Mouse (Mus musculus): ENCODE results near the gene Tmem191c.
A peak's percentile ranks its signal among the peaks of the same experiment; 100 is the strongest.
"Not testable (repeated sequence)": the region's sequence is repeated elsewhere in the genome, so short reads cannot be mapped to it uniquely, and the experiment has no call there.

Gene Tmem191c

DNA sequence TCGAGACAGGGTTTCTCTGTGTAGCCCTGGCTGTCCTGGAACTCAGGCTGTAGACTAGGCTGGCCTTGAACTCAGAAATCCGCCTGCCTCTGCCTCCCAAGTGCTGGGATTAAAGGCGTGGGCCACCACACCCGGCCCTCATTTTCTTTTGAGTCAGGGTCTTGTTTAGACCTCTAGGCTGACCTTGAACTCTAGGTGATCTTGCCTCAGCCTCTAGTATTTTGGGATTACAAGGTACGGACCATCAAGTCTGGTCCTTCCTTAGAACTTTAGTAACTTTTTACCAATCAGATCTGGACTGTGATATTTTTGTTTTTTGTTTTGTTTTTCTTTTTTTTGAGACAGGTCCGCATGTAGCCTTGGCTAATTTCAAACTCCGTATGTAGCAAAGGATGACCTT is at the start of gene Tmem191c:
TSS of gene Tmem191c (plus strand) at position 357 of the 400 bp plus-strand sequence.
- no peak for DNase-seq (ENCODE audit: low spot score in 2 of 2)

DNA sequence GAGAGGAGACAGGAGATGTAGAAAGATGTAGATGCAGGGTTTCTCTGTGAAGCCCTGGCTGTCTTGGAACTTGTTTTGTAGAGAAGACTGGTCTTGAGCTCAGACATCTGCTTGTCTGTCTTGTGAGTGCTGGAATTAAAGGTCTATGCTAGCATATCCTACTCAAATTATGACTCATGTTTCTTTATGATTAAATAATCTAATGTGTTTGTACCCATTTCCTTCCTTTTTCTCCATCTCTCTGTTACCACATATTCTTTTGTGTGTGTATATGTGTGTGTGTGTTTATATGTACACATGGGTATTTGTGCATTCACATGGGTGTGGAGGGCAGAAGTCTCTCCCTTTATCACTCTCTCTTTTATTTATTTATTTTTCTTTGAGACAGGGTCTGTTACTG is 49.4 kb upstream of the Tmem191c start:
- DNase-seq (ENCODE audit: low spot score in 2 of 2), result no peak

DNA sequence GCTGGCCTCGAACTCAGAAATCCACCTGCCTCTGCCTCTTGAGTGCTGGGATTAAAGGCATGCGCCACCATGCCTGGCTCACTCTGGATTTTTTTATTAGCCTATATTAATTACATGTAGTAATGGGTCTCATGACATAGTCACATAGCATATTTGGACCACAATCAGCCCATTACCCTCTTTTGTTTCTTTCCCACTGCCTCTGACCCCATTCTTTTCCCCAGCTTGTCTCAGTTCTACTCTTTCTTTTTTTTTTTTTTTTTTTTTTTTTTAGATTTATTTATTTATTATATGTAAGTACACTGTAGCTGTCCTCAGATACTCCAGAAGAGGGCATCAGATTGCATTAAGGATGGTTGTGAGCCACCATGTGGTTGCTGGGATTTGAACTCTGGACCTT is 44.4 kb upstream of the Tmem191c start:
- DNase-seq (ENCODE audit: low spot score in 2 of 2), result not testable (repeated sequence)

DNA sequence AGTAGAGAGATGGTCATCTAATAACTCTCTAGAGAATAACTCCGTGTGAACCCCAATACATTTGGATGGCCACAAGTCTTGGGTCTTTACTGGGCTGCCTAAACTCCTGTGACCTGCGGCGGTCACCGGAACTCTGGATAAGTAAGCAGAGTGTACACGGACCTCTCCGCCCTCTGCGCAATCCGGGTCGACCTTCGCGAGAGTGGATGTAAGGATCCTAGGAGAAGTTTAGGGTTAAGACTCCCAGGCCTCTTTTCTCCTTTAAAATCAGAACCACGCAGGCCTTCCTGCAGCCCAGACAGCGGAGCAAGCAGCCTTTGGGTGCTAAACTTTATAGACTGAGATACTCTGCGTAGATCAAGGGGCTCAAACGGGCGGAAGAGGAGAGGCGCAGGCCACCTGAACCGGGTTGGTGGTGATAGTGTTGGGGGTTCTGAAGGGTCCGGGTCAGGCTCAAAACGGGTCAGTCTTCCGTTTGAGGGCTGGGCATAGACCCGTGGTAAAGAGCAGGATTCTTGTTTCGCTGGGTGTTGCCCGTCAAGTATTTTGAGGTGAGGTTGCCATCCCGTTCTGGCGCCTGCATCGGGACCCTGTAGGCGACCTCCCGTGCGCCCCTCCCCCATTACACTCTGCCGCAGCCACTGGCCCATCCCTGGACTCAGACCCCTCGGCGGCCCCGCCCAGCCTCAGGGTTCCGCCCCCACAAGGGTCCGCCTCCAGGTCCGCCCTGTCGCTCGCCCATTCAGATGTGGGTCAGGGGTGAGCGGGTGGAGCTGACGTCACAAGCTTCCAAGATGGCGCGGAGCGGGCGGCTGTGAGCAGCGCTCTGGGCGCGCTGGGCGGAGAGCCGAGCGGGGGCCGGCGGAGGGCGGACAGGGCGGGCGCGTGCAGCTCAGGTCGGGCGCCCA is 42.8 kb upstream of the Tmem191c start, which contains the start of gene Hic2:
TSS of gene Hic2 (plus strand) at position 779 of the 908 bp plus-strand sequence.
- DNase-seq (ENCODE audit: low spot score in 2 of 2), result peak; percentile 83 to 86

DNA sequence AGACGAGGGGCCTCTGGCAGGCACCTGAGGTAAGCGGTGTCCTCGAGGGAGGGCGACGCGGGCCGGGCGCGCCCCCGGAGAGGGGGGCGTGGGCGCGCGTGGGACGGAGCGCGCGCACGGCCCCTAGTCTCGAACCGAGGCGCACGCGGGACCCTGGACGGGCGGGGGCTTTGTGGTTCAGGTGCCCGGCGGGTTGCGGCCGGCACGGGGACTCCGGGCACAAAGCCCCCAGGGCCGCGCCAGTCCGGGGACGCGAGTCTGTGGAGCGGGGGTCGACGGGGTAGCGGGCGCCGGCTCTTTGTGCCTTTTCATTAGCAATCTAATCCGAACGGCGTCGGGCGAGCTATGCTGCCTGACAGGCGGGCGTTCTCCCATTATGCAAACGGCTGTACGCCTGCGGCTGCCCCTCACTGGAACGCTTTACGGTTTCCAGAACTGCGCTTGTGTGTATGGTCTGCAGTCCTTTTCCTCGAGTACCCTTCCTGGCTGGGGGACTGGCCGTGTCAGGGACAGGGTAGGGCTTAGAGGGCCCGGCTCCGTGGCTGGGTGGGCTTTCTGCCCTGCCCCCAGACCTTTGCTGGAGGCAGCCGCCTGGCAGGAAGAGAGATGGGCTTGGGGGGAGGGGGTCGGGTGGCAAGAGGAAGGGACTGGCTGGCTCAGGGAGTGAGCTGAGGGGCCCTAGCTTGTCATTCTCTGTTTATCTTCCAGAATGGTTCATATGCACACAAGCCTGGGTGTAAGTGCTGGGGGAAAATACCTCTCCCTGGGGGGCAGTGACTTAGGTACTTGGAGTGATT is 42.0 kb upstream of the Tmem191c start:
- no peak for DNase-seq (ENCODE audit: low spot score in 2 of 2)

DNA sequence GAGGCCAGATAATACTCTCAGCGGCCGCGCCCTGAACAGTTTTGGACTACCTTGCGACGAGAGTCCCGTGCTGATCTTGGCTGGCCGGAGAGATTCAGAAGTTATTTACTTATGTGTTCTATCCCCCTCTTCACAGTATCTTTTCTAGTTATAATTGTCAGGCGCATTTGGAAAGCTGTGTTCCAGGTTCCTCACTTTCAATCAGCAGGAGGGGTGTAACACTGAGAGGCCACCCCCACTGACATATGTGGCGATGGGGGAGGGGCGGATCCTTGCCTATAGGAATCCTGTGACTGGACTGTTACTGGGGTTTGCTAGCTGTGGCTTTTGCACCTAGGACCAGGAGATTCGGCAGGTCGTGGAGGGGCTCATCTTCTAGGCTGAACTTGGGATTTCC is 41.4 kb upstream of the Tmem191c start:
- peak in 1 of 2 experiments; percentile 43 for DNase-seq (ENCODE audit: low spot score in 2 of 2)

DNA sequence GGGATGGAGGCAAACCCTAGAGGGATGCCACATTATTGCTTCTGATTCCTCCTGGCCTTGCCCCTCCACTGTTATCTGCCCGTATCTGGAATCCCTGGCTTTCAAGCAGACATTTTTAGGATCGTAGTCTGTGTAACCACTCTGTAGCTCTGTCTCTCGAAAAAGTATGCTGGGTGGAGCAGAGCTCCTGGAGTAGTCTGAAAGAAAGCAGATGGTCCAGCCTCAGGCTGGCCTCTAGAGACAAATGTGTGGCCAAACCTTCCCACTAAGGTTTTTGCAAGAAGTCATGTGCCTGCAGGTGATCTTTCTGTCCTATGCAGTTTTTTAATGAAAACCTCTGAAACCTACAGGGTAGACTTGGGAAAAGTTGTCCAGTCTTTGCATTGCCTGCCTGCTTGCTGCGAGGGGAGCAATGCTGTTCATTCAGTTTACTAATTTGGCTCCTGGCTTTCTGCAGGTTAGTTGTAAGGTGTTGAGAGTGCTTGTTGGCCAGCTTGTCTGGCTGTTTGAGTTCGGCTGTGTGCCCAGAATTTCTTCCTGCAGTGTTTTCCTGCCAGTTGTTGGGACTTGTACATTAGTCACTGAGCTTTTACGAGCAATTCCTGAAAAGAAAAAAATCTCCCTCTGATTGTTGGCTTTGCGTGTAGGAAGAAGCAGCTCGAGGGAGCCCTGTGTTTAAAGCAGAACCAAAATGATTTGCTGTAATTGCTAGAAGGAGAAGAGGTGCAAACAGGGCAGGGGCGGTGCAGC is 40.8 kb upstream of the Tmem191c start:
- DNase-seq (ENCODE audit: low spot score in 2 of 2), result peak; percentile 40 to 41

DNA sequence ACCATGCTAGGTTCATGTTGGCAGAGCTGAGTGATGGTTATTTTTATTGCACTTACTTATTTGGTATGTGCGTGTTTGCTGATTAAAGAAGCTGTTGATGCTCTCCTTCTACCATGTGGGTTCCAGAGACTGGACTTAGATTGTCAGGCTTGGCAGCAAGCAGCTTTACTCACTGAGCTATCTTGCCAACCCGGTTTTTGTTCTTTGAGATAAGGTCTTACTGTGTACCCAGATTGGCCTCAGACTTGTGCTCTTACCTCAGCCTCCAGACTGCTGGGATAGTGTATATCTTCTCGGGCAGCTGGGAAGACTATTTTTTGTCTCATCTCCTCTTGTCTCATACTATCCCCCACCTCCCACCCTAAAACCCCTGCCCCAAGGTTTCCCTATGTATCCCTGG is 38.2 kb upstream of the Tmem191c start:
- no peak for DNase-seq (ENCODE audit: low spot score in 2 of 2)

DNA sequence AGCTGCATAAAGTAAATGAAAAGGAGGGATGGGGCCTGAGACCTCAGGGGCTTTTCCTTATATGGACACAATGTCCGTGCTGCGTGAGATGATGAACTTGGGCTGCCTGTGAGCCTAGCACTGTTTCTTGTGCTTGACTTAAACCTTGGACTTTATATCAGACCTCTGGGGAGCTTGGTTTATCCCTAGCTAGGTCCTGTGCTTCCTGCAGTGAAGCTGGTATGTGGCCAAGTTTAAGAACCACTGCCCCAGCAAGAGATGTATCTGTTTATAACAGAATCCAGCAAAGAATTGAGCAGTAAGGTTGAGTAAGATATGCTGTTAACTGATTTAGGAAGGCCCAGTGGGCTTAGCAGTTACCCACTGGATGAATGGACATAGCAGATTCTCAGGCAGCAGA is 36.5 kb upstream of the Tmem191c start:
- DNase-seq (ENCODE audit: low spot score in 2 of 2), result no peak

DNA sequence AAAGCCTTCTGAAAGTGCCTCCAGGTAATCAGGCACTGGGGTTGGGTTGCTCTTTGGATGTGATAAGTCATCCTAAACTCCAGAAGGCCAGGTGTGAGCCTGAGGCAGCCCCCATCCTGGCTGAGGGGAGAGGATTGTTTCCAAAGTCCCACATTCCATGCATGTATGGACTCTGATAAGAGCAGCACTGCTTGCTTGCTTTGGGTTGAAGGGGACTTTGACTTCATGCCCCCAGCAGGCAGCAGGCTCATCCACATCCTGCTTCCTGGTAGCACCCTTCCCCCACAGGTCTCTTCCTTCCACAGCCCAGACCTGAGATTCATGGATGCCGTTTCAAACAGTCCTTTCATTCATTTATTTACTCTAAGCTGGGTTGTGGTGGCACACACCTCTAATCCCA is 32.1 kb upstream of the Tmem191c start:
- DNase-seq (ENCODE audit: low spot score in 2 of 2), result no peak

DNA sequence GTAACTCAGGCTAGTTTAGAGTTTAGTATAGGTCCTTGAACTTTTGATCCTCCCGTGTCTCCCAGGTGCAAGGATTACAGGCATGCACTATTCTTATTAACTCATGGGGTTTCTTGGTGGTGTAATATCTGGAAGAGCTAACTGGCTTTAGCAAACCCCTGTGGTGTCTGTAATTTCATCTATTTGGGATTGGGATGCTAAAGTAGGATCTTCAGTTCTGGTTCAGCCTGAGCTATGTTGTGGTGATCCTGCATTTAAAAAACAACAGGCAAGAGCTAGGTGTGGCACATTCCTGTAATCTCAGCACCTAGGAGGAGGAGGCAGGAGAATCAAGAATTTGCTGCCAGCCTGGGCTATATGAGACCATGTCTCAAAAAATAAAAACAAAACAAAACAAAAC is 30.9 kb upstream of the Tmem191c start:
- no peak for DNase-seq (ENCODE audit: low spot score in 2 of 2)

DNA sequence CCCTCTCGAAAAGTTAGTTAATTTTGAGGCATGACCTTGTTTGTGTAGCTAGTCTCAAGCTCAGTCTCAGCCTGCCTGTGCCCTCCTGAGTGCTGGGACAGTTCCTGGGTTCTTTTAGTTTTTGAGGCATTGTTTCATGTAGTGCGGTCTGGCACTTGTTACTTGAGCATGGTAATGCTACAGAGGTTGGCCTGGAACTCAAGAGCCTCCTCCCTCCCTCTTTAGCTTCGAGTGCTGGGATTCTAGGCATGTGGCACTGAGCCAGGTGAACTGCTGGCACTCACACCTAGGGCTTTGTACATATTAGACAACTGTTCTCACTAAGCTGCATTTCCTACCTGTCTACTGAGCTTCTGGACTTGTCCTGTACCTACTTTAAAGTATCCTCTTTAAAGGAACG is 28.1 kb upstream of the Tmem191c start:
- DNase-seq (ENCODE audit: low spot score in 2 of 2), result no peak

DNA sequence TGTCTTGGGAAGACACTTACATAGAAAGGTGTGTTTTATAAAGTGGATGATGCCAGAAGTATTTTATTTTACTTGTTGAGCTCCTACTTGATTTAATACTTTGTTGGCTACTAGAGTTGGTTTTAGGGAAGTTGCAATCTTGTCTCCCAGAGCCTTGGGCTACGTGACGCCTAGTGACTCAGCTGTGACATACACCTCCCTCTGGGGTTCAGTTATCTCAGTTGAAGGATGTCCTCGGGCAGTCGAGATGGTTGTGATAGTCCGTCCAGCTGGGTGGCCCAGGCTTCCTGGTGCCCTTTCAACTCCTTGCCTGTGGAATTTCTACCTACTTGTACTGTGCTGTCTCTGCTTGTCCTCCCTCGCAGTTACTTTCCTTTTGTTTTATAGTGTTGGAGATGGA is 26.7 kb upstream of the Tmem191c start:
- no peak for DNase-seq (ENCODE audit: low spot score in 2 of 2)

DNA sequence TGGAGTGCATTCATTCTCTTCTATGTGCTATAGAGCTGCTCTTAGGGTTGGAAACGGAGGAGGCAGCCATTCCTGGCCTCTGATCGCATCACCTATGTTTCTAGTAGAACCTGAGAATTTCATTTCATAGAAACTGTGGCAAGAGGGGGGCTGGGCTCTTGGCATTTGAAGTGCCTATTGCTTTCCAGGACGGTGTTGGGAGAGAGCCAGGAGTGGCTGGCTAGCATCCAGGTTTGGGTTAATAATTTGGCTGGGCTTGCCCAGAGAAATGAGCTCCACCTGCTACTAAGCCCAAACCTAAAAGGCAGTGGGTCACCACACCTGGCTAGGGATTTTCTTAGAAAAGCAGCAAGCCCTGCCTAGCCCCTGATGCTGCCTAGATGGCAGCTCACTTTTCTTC is 24.3 kb upstream of the Tmem191c start:
- no peak for DNase-seq (ENCODE audit: low spot score in 2 of 2)

DNA sequence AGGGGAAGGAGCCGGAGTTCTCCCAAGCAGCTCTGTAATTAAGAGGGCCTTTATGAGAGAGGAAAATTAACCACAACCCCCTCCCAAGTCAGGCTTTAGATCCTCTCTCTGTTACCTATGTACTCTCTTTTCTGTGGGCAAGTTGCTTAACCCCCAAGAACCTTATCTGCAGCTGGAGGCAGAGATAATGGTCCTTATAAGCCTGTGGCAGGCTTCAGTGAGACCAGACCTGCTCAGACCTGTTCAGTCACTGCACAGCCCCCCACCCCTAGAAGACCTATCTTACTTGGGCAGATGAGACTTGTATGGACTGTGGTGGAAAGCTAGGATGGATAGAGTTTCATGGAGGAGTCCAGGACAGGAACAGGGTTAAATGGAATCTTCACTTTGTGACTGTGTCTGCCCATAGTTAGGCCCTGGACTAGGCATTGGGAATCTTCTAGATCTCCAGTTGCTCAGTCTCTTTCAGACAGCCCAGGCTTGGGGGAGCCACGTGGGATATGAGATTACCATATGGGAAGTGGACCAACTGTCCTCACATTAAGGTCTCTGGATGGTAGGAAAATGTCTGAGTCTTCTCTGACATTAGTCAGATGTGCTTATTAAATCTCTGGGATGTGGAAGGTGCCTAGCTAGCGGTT is 23.7 kb upstream of the Tmem191c start:
- no peak for DNase-seq (ENCODE audit: low spot score in 2 of 2)

DNA sequence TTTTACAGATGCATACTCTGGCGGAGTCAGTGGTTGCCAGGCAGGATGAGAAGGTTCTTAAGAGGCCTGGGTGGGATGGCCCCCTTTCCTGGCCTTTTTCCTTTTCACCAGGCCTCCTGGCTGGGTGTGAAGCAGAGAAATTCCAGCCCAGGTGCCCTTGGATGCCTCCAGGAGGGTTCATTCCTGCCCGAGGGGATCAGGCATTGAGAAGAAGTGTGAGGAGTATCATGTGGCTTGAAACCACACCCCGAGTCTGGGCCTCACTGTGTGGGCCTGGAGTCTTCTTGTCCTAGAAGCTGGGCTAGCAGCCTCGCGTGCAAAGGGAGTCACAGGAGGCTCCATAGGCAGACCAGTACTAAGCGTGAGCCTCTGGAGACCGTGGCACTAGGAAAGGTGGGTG is 23.0 kb upstream of the Tmem191c start:
- no peak for DNase-seq (ENCODE audit: low spot score in 2 of 2)

DNA sequence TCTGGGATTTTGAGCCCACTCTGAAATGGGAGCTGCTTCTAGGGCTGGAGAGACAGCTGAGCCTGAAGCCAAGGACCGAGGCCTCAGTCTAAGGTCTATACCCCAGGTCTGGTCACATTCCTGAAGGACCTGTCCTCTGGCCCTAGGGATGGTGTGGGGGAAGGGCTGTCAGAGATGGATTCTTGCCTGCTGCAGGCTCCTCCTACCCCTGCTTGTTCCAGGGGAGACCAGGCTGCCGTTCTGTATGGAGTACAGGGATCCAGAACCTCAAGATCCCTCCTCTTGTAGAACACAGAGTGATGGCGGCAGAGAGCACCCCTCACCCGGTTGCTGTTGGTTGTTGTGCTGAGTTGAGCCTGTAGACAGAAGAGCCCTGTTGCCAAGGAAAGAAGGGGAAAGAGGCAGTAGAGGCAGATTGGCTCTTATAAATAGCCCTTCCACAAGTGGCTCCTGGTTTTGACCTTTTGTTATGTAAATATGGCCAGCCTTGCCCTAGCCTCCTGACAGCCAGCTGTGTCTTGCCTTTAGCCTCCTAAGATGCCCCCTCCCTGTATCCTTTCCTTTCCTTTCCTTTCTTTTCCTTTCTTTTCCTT is 21.8 kb upstream of the Tmem191c start:
- DNase-seq (ENCODE audit: low spot score in 2 of 2), result no peak

DNA sequence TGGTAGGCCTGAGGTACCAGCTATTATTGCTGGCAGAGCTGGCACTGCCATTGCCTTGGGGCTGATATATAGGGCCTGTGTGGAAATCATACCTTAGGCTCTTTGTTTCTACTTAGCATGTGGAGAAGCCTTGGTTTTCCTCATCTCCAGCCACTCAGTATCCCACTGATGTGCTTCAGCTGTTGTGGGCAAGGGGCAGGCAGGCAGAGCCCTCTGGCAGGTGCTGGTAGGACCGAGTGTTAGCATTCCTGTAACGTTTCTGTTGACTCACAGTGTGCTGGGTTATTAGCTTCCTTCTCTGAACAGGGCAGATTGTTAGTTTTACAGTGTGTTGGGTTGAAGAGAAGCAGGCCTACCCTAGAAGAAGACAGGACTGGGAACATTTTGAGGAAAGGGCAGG is 20.6 kb upstream of the Tmem191c start:
- no peak for DNase-seq (ENCODE audit: low spot score in 2 of 2)

DNA sequence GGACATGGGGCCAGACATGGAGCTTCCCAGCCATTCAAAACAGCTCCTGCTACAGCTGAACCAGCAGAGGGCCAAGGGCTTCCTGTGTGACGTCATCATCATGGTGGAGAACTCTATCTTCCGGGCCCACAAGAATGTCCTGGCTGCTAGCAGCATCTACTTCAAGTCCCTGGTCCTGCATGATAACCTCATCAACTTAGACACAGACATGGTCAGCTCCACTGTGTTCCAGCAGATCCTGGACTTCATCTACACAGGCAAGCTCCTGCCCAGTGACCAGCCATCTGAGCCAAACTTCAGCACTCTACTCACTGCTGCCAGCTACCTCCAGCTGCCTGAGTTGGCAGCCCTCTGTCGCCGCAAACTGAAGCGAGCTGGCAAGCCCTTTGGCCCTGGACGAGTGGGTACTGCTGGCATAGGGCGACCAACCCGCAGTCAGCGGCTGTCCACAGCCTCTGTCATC is 18.5 kb upstream of the Tmem191c start:
- DNase-seq (ENCODE audit: low spot score in 2 of 2), result no peak

DNA sequence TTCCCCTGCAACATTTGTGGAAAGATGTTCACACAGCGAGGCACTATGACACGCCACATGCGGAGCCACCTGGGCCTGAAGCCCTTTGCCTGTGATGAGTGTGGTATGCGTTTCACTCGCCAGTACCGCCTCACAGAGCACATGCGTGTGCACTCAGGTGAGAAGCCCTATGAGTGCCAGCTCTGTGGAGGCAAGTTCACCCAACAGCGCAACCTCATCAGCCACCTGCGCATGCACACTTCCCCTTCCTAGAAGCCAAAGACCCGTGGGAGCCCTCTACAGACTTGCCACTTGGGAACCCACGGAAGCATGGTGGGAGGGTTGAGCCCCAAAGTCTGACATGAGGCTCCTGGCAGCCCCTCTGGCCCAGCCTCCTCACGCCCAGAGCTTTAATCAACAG is 17.0 kb upstream of the Tmem191c start:
- DNase-seq (ENCODE audit: low spot score in 2 of 2), result no peak

DNA sequence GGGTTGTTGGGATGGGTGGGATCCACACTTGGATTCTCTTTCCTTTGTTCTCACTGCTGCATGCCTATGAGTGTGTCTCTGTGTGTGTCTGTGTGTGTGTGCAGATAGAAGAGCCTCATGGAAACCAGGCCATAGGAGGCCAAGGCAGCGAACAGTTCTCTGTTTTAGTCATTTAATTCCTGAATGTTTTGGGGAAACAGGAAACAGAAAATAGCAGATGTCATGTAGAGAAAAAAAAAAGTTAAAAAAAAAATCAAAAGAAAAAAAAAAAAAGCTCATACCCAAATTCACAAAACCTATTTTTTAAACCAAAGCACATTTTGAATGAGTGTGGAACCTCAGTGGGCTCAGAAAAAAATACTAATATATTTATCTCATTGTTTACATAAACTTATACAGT is 14.5 kb upstream of the Tmem191c start:
- DNase-seq (ENCODE audit: low spot score in 2 of 2), result no peak

Data from right cerebral cortex, postnatal 36 days (tissue).